Mouse (Mus musculus) gastrocnemius, postnatal 36 days (tissue): ENCODE results near the gene Pdzd2. TPM values are rescaled to one million over a fixed set of nuclear protein-coding genes. Genes with fewer than 3 reads are reported as not detected.
A peak's percentile ranks its signal among the peaks of the same experiment; 100 is the strongest.

Experiments used
- DNase-seq, 2 experiments: peaks; one replicate each; pipeline ENCODE4 v3.0.0; 2022
- intact Hi-C: fragments of 180-260 bp; cut with DNase I; formaldehyde crosslinking; loops from one replicate; pipeline ENCODE4 v1.15.1; 2025
- total RNA-seq, 2 experiments: library from RNA; stranded (reverse); gene quantifications; 2 replicates each; pipeline ENCODE4 v1.2.3; 2021

Gene Pdzd2
- total RNA-seq, 2 experiments from 2014 or later, result 17.0 to 19.0 TPM

GRCm38 (mm10) chr15:12452141-12452995 is 287.4 kb downstream of the Pdzd2 start:
- intact Hi-C loops, result loop anchor here (5.0 kb wide), 1 partner anchor 40 kb away; no protein-coding TSS in a partner anchor
- no peak for DNase-seq

GRCm38 (mm10) chr15:12451448-12451847 is 288.3 kb downstream of the Pdzd2 start:
- intact Hi-C loops, result loop anchor here (5.0 kb wide), 1 partner anchor 39 kb away; no protein-coding TSS in a partner anchor
- DNase-seq, result no peak

- intact Hi-C loops, result loop anchor here (5.0 kb wide), 1 partner anchor 38 kb away; no protein-coding TSS in a partner anchor
- no peak for DNase-seq
Measured at GRCm38 (mm10) chr15:12450790-12451189, 288.9 kb downstream of the Pdzd2 start.

- DNase-seq, result no peak
- intact Hi-C loops, result no loop called here
Measured at GRCm38 (mm10) chr15:12449321-12449720, 290.4 kb downstream of the Pdzd2 start.

GRCm38 (mm10) chr15:12447021-12447434 is 292.7 kb downstream of the Pdzd2 start:
- intact Hi-C loops, result no loop called here
- no peak for DNase-seq

GRCm38 (mm10) chr15:12444551-12444950 is 295.2 kb downstream of the Pdzd2 start:
- intact Hi-C loops, result no loop called here
- no peak for DNase-seq

GRCm38 (mm10) chr15:12439351-12439751 is 300.4 kb downstream of the Pdzd2 start:
- DNase-seq, result no peak
- intact Hi-C loops, result no loop called here

- intact Hi-C loops, result no loop called here
Measured at GRCm38 (mm10) chr15:12438691-12439090, 301.0 kb downstream of the Pdzd2 start.

GRCm38 (mm10) chr15:12438081-12438480 is 301.6 kb downstream of the Pdzd2 start:
- intact Hi-C loops, result no loop called here
- DNase-seq, result no peak

More at GRCm38 (mm10) chr15:12438691-12439090, 301.0 kb downstream of the Pdzd2 start:
- DNase-seq, result no peak

GRCm38 (mm10) chr15:12435910-12436309 is 303.8 kb downstream of the Pdzd2 start:
- intact Hi-C loops, result no loop called here
- DNase-seq, result no peak

- intact Hi-C loops, result no loop called here
- no peak for DNase-seq
Measured at GRCm38 (mm10) chr15:12433893-12434599, 305.7 kb downstream of the Pdzd2 start.

GRCm38 (mm10) chr15:12432879-12433278 is 306.8 kb downstream of the Pdzd2 start:
- no peak for DNase-seq
- intact Hi-C loops, result no loop called here

GRCm38 (mm10) chr15:12432320-12432719 is 307.4 kb downstream of the Pdzd2 start:
- no peak for DNase-seq
- intact Hi-C loops, result no loop called here

- intact Hi-C loops, result no loop called here
- peak; percentile 30 to 50 for DNase-seq
Measured at GRCm38 (mm10) chr15:12431684-12432083, 308.0 kb downstream of the Pdzd2 start.

- intact Hi-C loops, result no loop called here
- no peak for DNase-seq
Measured at GRCm38 (mm10) chr15:12431188-12431587, 308.5 kb downstream of the Pdzd2 start.

- no peak for DNase-seq
- intact Hi-C loops, result no loop called here
Measured at GRCm38 (mm10) chr15:12430670-12431069, 309.1 kb downstream of the Pdzd2 start.

- intact Hi-C loops, result no loop called here
- DNase-seq, result no peak
Measured at GRCm38 (mm10) chr15:12429572-12430431, 309.9 kb downstream of the Pdzd2 start.

- no peak for DNase-seq
- intact Hi-C loops, result no loop called here
Measured at GRCm38 (mm10) chr15:12427818-12428217, 311.9 kb downstream of the Pdzd2 start.

- no peak for DNase-seq
- intact Hi-C loops, result no loop called here
Measured at GRCm38 (mm10) chr15:12426342-12426741, 313.4 kb downstream of the Pdzd2 start.

- intact Hi-C loops, result no loop called here
- DNase-seq, result no peak
Measured at GRCm38 (mm10) chr15:12425049-12425627, 314.6 kb downstream of the Pdzd2 start.
